Comparison of ENCODE assay signal across 24 mouse cellular contexts in the genomic region with DNA sequence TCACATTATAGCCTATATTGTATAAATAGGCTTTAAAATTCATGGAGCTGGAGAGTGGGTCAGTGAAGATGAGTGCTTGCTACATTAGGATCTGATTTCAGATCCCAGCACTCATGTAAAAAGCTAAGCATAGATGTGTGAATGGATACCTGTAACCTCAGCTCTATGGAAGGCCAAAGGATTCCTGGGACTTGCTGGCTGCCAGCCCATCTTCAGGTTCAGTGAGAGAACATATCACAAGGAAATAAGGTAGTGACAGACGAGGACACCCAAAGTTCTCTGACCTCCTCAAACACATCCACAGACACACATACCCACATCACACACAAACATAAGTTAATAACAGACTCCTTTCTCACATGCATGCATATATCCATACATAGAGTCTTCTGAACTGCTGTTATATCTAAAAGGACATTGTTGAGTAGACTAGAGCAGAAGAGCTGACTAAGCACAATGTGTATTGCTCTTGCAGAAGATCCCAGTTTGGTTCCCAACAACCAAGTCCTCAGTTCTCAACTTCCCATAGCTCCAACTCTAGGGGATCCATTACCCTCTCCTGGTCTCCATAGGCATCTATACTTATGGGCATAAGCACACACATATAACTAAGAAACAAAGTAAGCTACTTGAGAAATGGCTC. TPM values are rescaled to one million over a fixed set of nuclear protein-coding genes. Genes with fewer than 3 reads are reported as not detected.
DNase-seq lines count a peak whose midpoint lies in the region; ATAC-seq and TF ChIP-seq lines count a peak whose summit lies in the region.
"Had no signal": no experiment of that assay in that cellular context is flagged by ENCODE, and none has a peak within 500 bp of the region (broad histone marks: within the 10 kb centered on the region; RNA-seq: fewer than 3 reads in every experiment).

No protein-coding gene starts in this region.

- peaks cover 10% of the 10 kb centered on the region; the same call in 1 of the 2 replicates for H3K4me1 ChIP-seq in cerebellum, adult 2 months (ENCODE audit: control insufficient read depth, insufficient read depth, low read length)
- peaks cover 5% of the 10 kb centered on the region; the same call in 1 of the 2 replicates for H3K4me1 ChIP-seq in midbrain, embryonic 11.5 days (ENCODE audit: control insufficient read depth, insufficient read depth, low read length)

- H3K4me2 ChIP-seq in midbrain, embryonic 11.5 days, result no peak overlapping the region
- H3K4me2 ChIP-seq: embryonic facial prominence, embryonic 12.5 days; heart, embryonic 12.5 days; limb, embryonic 15.5 days; lung, embryonic 14.5 days; midbrain, embryonic 15.5 days had no signal

- no peak overlapping the region for H3K4me3 ChIP-seq in cerebellum, adult 2 months (replicated peaks; ENCODE audit: insufficient read depth, low read depth, low read length)
- H3K4me3 ChIP-seq in midbrain, embryonic 11.5 days (ENCODE audit: low read depth, low read length), result no peak overlapping the region
- H3K4me3 ChIP-seq: embryonic facial prominence, embryonic 12.5 days; heart, embryonic 12.5 days; limb, embryonic 15.5 days; midbrain, embryonic 15.5 days; myocyte had no signal

- TF ChIP-seq CTCF in cerebellum, adult 2 months (IDR thresholded peaks at IDR 0.05; ENCODE audit: borderline replicate concordance, insufficient read depth, low read depth, low read length), result no peak

- no peak overlapping the region for H3K27ac ChIP-seq in cerebellum, adult 2 months (ENCODE audit: insufficient read depth, low read length)
- no peak overlapping the region for H3K27ac ChIP-seq in midbrain, embryonic 11.5 days (ENCODE audit: low read depth, low read length)
- H3K27ac ChIP-seq: embryonic facial prominence, embryonic 12.5 days; hindbrain, postnatal 0 days; limb, embryonic 15.5 days; liver, embryonic 14.5 days; midbrain, embryonic 15.5 days had no signal

- peak; percentile 26 for DNase-seq in gastrocnemius, adult 18-20 months (ENCODE audit: low spot score)
- no peak for DNase-seq in gastrocnemius, postnatal 4 days (ENCODE audit: low spot score in 2 of 2)
- DNase-seq in kidney, adult 9 months, result peak; percentile 25
- DNase-seq in kidney, postnatal 10 days, result no peak
- DNase-seq in cerebellum, adult 2 months, result peak; percentile 29 to 39
- DNase-seq in cerebellum, postnatal 36 days, result peak; percentile 36 to 40
- no peak for DNase-seq in midbrain, embryonic 11.5 days (ENCODE audit: low spot score, missing footprints)
- DNase-seq in neural tube, embryonic 10.5 days (ENCODE audit: extremely low spot score, low spot score), result no peak
- DNase-seq: adrenal gland, postnatal 10 days; forebrain, postnatal 0 days; heart, adult 18-20 months; heart, postnatal 10 days; left cerebral cortex, postnatal 4 days; lung, embryonic 14.5 days; right cerebral cortex, adult 18-20 months had no signal

- no peaks in the 10 kb centered on the region for H3K36me3 ChIP-seq in midbrain, embryonic 11.5 days (ENCODE audit: control insufficient read depth, insufficient read depth, low read length)
- H3K36me3 ChIP-seq: embryonic facial prominence, embryonic 12.5 days; heart, embryonic 12.5 days; limb, embryonic 15.5 days; midbrain, embryonic 15.5 days had no signal

- no peak for TF ChIP-seq POLR2A in cerebellum, adult 2 months (IDR thresholded peaks at IDR 0.05; ENCODE audit: borderline replicate concordance, insufficient read depth, low read length)

- H3K27me3 ChIP-seq in cerebellum, adult 2 months (ENCODE audit: control insufficient read depth, insufficient read depth, low read length), result no peaks in the 10 kb centered on the region
- no peaks in the 10 kb centered on the region for H3K27me3 ChIP-seq in midbrain, embryonic 11.5 days (ENCODE audit: control insufficient read depth, insufficient read depth, low read length)
- H3K27me3 ChIP-seq: embryonic facial prominence, embryonic 12.5 days; heart, embryonic 12.5 days; limb, embryonic 15.5 days; midbrain, embryonic 15.5 days had no signal

- no peak for ATAC-seq in midbrain, embryonic 11.5 days (ENCODE audit: low FRiP score)
- ATAC-seq: activated CD4-positive, CD25-positive, alpha-beta regulatory T cell, adult 4 months; forebrain, postnatal 0 days; hindbrain, postnatal 0 days; intestine, embryonic 16.5 days; midbrain, embryonic 15.5 days had no signal

- 28% methylated on average over 1 of the region's 1 CpGs for WGBS in cerebellum, adult 2 months
- 92% methylated on average over 1 of the region's 1 CpGs for WGBS in midbrain, embryonic 11.5 days

- H3K9ac ChIP-seq in midbrain, embryonic 11.5 days (ENCODE audit: low read length), result no peak overlapping the region
- H3K9ac ChIP-seq: embryonic facial prominence, embryonic 12.5 days; forebrain, postnatal 0 days; heart, embryonic 12.5 days; limb, embryonic 15.5 days; liver, embryonic 14.5 days; lung, embryonic 14.5 days; midbrain, embryonic 15.5 days had no signal

- no peaks in the 10 kb centered on the region for H3K9me3 ChIP-seq in midbrain, embryonic 11.5 days (ENCODE audit: control insufficient read depth, low read length)
- H3K9me3 ChIP-seq: embryonic facial prominence, embryonic 12.5 days; heart, embryonic 12.5 days; limb, embryonic 15.5 days; midbrain, embryonic 15.5 days had no signal

RNA-seq across cellular contexts. Expression of a gene that starts 4.4 kb away (rescaled TPM):
- total RNA-seq in gastrocnemius, adult 18-20 months (2021), result 100 to 1,000 TPM; 244 to 265 TPM
- 100 to 1,000 TPM; 119 to 137 TPM for total RNA-seq in gastrocnemius, postnatal 4 days (2021)
- polyA plus RNA-seq in cerebellum, adult 2 months (2012; rRNA removed), result 79.7 and 83.8 TPM in 2 replicates
- 51.7 and 53.7 TPM in 2 replicates for polyA plus RNA-seq in midbrain, embryonic 11.5 days (2014; fragmentation: Nextera tagmentation; extraction: Ambion mirVana)

Comparison
In these comparisons a context has a peak if more than half of its experiments do, and no peak if none do; other contexts are left out.
1. DNase-seq: peak in gastrocnemius, adult 18-20 months (single experiment), kidney, adult 9 months (single experiment), cerebellum, adult 2 months (2 of 2) and cerebellum, postnatal 36 days (2 of 2); none in gastrocnemius, postnatal 4 days (0 of 2), kidney, postnatal 10 days (single experiment), midbrain, embryonic 11.5 days (single experiment) and neural tube, embryonic 10.5 days (single experiment).